Comparison of ENCODE assay signal across 7 mouse cellular contexts in the genomic region with DNA sequence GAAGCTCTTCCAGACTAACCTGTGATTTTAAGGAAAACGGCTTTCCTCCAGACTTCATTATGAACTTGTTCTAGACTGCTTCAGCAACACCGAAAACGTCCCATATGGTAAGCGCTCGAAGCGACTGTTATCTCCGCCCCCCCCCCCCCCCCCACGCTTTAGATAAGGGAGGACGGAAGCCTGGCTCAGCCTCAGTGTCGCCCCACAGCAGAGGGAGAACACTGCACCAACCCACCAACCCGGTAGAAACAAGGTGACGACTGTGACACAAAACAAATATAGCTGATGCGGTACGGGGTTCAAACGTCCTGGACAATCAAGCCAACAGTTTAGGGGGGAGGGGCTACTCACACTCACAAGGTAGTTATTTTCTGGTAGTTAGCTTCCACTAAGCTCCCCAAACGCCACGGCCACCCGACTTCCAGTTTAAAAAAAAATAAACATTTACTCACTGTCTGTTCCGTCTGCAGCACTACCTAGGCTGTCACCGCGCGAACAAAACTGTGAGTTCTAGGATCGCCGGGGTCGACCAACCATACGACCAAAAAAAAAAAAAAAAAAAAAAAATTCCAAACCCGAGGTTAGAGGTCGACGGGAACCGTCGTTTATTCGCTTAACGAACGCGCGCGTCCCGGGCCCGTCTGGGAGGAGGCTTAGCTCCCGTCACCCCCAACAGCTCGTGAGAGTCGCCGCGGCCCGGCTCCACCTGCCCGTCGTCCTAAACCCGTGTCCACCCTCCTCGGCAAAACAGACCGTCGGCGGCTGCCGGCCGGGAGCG. TPM values are rescaled to one million over a fixed set of nuclear protein-coding genes. Genes with fewer than 3 reads are reported as not detected.
A peak's percentile ranks its signal among the peaks of the same experiment; 100 is the strongest.
DNase-seq lines count a peak whose midpoint lies in the region; ATAC-seq lines count a peak whose summit lies in the region.

No protein-coding gene starts in this region.

- no peaks in the 10 kb centered on the region for H3K4me1 ChIP-seq in embryonic facial prominence, embryonic 11.5 days (ENCODE audit: control insufficient read depth, insufficient read depth, low read length)

- under 1% methylated on average over 55 of the region's 55 CpGs for WGBS in embryonic facial prominence, embryonic 11.5 days

- H3K27ac ChIP-seq in embryonic facial prominence, embryonic 11.5 days (replicated peaks; ENCODE audit: low read depth, low read length), result peak overlapping the region; percentile 88

- H3K27me3 ChIP-seq in embryonic facial prominence, embryonic 11.5 days (ENCODE audit: control insufficient read depth, insufficient read depth, low read length), result no peaks in the 10 kb centered on the region

- no peaks in the 10 kb centered on the region for H3K9me3 ChIP-seq in embryonic facial prominence, embryonic 11.5 days (replicated peaks; ENCODE audit: control insufficient read depth, low read length)

- H3K4me3 ChIP-seq in embryonic facial prominence, embryonic 11.5 days (ENCODE audit: low read depth, low read length), result peak overlapping the region; percentile 84

- H3K9ac ChIP-seq in embryonic facial prominence, embryonic 11.5 days (replicated peaks; ENCODE audit: low read length), result peak overlapping the region; percentile 77

- H3K36me3 ChIP-seq in embryonic facial prominence, embryonic 11.5 days (replicated peaks; ENCODE audit: control insufficient read depth, insufficient read depth, low read depth, low read length), result no peaks in the 10 kb centered on the region

- peak overlapping the region; percentile 58 for H3K4me2 ChIP-seq in embryonic facial prominence, embryonic 11.5 days (ENCODE audit: low read depth, low read length)

- intact Hi-C loops in heart, postnatal 10 days (cut with DNase I), result loop anchor here (5.0 kb wide), 3 partner anchors 46 to 274 kb away; partner anchors contain the start of genes Ercc5 and Uxs1

- peak; percentile 83 for ATAC-seq in embryonic facial prominence, embryonic 11.5 days (replicated peaks; ENCODE audit: insufficient number of reproducible peaks, low FRiP score, low TSS enrichment, low read depth)

- peak; percentile 44 for DNase-seq in ES-CJ7 (ENCODE audit: low read depth, low spot score)
- DNase-seq in adrenal gland, postnatal 10 days, result peak; percentile 39
- peak; percentile 59 for DNase-seq in embryonic facial prominence, embryonic 11.5 days (ENCODE audit: low spot score)
- DNase-seq in heart, postnatal 10 days, result peak; percentile 47 to 60
- DNase-seq in layer of hippocampus, postnatal 10 days (ENCODE audit: low spot score in 2 of 2), result peak; percentile 19 to 31
- DNase-seq in lung, postnatal 4 days, result peak; percentile 26 to 43
- DNase-seq in right cerebral cortex, postnatal 25 days, result peak; percentile 12

RNA-seq across cellular contexts. Expression of gene Tex30, which starts 0.6 kb away (rescaled TPM):
- 10 to 100 TPM; 15.3 to 17.3 TPM for total RNA-seq in adrenal gland, postnatal 10 days (2021)
- polyA plus RNA-seq in embryonic facial prominence, embryonic 11.5 days (2014; fragmentation: Nextera tagmentation; extraction: Ambion mirVana), result 108 and 109 TPM in 2 replicates
- 10 to 100 TPM; 10.1 to 12.7 TPM for total RNA-seq in heart, postnatal 10 days (2021)
- total RNA-seq in layer of hippocampus, postnatal 10 days (2021), result 10 to 100 TPM in 1 of 2 experiments, 1 to 10 TPM in 1; 6.8 to 13.1 TPM

RNA-seq across cellular contexts. Expression of gene Kdelc1, which starts 17.0 kb away (rescaled TPM):
- total RNA-seq in adrenal gland, postnatal 10 days (2021), result 10 to 100 TPM; 21.0 to 21.8 TPM
- polyA plus RNA-seq in embryonic facial prominence, embryonic 11.5 days (2014; fragmentation: Nextera tagmentation; extraction: Ambion mirVana), result 81.7 and 88.9 TPM in 2 replicates
- 10 to 100 TPM; 23.7 to 27.0 TPM for total RNA-seq in heart, postnatal 10 days (2021)
- 10 to 100 TPM; 11.6 to 13.1 TPM for total RNA-seq in layer of hippocampus, postnatal 10 days (2021)

RNA-seq across cellular contexts. Expression of gene Bivm, which starts 17.1 kb away (rescaled TPM):
- 10 to 100 TPM; 13.2 to 19.4 TPM for total RNA-seq in adrenal gland, postnatal 10 days (2021)
- 34.2 and 36.2 TPM in 2 replicates for polyA plus RNA-seq in embryonic facial prominence, embryonic 11.5 days (2014; fragmentation: Nextera tagmentation; extraction: Ambion mirVana)
- 10 to 100 TPM in 1 of 2 experiments, 1 to 10 TPM in 1; 9.0 to 11.3 TPM for total RNA-seq in heart, postnatal 10 days (2021)
- 10 to 100 TPM; 37.3 to 41.6 TPM for total RNA-seq in layer of hippocampus, postnatal 10 days (2021)

RNA-seq across cellular contexts. Expression of gene Gm8251, which starts 39.9 kb away (rescaled TPM):
- under 1 TPM in 1 of 2 experiments, not detected in 1; 0.03 TPM for total RNA-seq in adrenal gland, postnatal 10 days (2021)
- polyA plus RNA-seq in embryonic facial prominence, embryonic 11.5 days (2014; fragmentation: Nextera tagmentation; extraction: Ambion mirVana), result 0.17 and 0.29 TPM in 2 replicates
- not detected for total RNA-seq in heart, postnatal 10 days (2021)
- total RNA-seq in layer of hippocampus, postnatal 10 days (2021), result not detected

RNA-seq across cellular contexts. Expression of gene Ercc5, which starts 45.9 kb away (rescaled TPM):
- 10 to 100 TPM; 15.8 to 20.3 TPM for total RNA-seq in adrenal gland, postnatal 10 days (2021)
- polyA plus RNA-seq in embryonic facial prominence, embryonic 11.5 days (2014; fragmentation: Nextera tagmentation; extraction: Ambion mirVana), result 33.3 and 38.0 TPM in 2 replicates
- total RNA-seq in heart, postnatal 10 days (2021), result 10 to 100 TPM; 17.1 to 20.5 TPM
- total RNA-seq in layer of hippocampus, postnatal 10 days (2021), result 10 to 100 TPM; 22.2 to 25.3 TPM

Comparison
In these comparisons a context has a peak if more than half of its experiments do, and no peak if none do; other contexts are left out.
1. Peak in every context shown above with its lines: DNase-seq, ATAC-seq, H3K4me3 ChIP-seq and H3K27ac ChIP-seq.